Mouse (Mus musculus) ES-Bruce4 (cell line): Measurements from ENCODE around the gene Spata25.

ENCODE experiments used
- CTCF ChIP-seq: IDR thresholded peaks from one replicate; pipeline ENCODE4 v1.8.1; 2011; ENCODE audit warnings: low read depth, low read length
- POLR2A ChIP-seq: IDR thresholded peaks from one replicate; pipeline ENCODE4 v1.8.1; 2011; ENCODE audit warnings: low read length; ENCODE audit not compliant: insufficient read depth

- no peak for TF ChIP-seq CTCF
- no peak for TF ChIP-seq POLR2A
Observed at GRCm38 (mm10) chr2:164828437-164828836, at the start of gene Spata25.
